Mouse (Mus musculus): Measurements from ENCODE around the gene Nudt5.

Nudt5 gene

GRCm38 (mm10) chr2:5867681-5868080, 22.9 kb downstream of the Nudt5 start:
- no peak for DNase-seq (ENCODE audit: low read depth, low spot score)

DNA sequence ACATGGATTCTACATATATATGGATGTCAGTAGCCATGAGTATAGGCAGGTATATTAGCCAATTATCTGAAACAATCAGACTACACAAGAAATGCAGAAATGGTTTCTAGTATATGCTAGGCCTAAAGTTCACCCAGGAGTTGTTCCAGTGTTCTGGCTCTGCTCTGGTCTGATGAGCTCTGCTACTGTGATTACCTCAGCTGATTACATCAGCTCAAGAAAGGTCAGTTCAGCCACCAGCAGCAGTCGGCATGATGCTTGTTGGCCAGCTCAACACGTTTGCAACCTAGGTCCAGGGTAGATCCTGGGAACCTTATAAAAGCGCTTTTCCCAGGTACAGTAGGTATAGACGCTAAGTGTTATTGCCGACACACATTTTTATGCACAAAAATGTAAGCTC, 24.9 kb downstream of the Nudt5 start:
- no peak for DNase-seq (ENCODE audit: low read depth, low spot score)

GRCm38 (mm10) chr2:5877446-5877845, 32.6 kb downstream of the Nudt5 start:
- DNase-seq (ENCODE audit: low read depth, low spot score) = no peak

- DNase-seq (ENCODE audit: low read depth, low spot score) = no peak
Observed at GRCm38 (mm10) chr2:5888865-5889264, 44.0 kb downstream of the Nudt5 start.

DNA sequence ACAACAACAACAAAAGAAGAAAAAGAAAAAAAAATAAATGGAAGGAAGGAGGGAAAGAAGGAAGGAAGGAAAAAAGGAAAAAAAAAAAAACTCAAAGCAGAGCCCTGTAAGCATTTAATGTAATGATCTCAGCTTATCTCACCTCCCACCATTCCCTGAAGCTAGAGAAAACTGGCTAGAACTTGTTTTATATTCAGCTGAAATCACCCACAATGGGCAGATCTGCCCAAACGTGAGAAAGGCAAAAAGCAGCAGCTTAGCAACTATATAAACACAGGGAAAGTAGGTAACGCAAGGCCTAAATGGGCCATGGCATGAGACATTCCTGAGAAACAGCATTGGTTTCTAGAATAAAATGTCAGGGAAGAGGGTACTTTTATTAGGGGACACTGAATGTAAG, 44.6 kb downstream of the Nudt5 start:
- DNase-seq (ENCODE audit: low read depth, low spot score) = no peak

- no peak for DNase-seq (ENCODE audit: low read depth, low spot score)
Observed at GRCm38 (mm10) chr2:5894296-5894695, 49.5 kb downstream of the Nudt5 start.

DNA sequence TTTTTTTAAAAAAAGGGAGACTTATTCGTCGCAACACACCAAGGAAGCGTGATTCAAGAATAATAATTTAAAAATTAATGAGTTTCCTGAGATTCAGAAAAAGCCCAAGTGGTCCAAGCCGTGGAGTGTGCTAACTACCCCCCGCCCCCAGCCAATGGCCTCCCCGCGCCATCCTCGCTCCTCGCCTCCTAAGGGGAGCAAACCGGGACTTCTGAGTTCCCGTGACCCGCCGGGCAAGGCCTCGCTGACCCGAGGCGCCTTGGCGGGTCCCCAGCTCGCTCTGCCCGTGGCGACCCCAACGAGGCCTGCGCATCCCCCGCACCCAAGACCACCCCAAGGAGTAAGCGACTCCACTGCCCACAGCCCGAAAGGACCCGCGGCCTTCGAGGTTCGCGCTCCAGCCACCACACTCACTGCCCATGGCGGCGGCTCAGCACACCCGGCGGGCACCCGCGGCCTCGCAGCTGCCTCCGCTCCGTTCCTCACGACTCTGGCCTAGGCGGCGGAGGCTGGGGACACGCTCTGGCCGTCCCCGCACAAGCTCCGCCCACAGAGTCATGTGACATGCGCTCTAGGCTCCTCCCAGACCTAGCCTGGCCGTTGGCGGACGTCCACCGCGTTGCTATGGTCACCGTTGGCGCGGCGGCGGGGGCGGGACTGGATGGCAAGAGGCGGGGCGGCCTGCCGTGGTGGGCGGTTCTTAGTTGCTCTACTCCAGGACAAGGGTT, 50.2 kb downstream of the Nudt5 start, which contains the start of gene Sec61a2:
Gene Sec61a2, minus strand, starts transcription at position 590 of the 728 bp plus-strand sequence.
- DNase-seq (ENCODE audit: low read depth, low spot score) = peak; percentile 94

DNA sequence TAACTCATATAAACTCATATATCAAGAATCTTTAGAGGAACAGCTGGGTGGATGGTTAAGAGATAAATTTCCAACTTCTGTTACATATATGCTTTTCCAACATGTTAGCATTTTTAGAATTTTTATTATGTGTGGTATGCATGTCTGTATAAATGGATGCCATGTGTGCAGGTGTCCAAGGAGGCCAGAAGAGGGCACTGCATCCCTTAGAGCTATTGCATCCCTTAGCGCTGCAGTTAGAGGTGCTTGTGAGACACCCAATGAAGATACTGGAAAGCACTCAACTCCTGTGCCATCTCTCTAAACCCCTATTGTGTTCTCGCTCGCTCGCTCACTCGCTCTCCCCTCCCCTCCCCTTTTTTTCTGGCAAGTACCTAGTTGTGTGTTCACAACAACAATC, 55.3 kb downstream of the Nudt5 start:
- DNase-seq (ENCODE audit: low read depth, low spot score) = no peak

DNA sequence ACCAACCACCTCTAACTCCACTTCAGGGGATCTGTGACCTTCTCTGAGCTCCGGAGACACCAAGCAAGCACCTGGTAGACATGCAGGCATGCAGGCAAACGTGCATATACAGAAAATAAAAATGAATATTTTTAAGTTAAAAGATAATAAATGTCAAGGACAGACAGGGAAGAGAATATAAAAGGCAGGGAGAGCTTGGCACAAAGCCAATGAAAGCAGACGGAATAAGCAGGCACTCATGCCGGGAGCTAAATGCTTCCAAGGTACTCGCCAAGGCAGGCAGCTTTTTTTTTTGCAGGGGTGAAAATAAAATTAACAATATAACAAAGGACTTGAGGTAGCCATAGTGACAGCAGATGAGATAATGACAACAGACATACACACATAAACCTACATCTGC, 61.3 kb downstream of the Nudt5 start:
- no peak for DNase-seq (ENCODE audit: low read depth, low spot score)

GRCm38 (mm10) chr2:5906625-5907024, 61.8 kb downstream of the Nudt5 start:
- no peak for DNase-seq (ENCODE audit: low read depth, low spot score)

- no peak for DNase-seq (ENCODE audit: low read depth, low spot score)
Observed at GRCm38 (mm10) chr2:5911282-5911965, 66.6 kb downstream of the Nudt5 start.
